Mouse (Mus musculus): ENCODE data around the gene Tecpr2.

- TF ChIP-seq CTCF (IDR thresholded peaks at IDR 0.05; ENCODE audit: low read depth) (no peak), EP300 (IDR thresholded peaks at IDR 0.05; ENCODE audit: low read depth) (peak; percentile 99)
Measured at GRCm38 (mm10) chr12:110974295-110974694, 85.2 kb downstream of the Tecpr2 start.
